Mouse (Mus musculus) MEL (cell line): ENCODE data around the gene Tas2r119.

Experiments
- CTCF ChIP-seq, 3 experiments: IDR thresholded peaks in 2 of 3; conservative IDR thresholded peaks in 1 of 3; 2 replicates each; pipeline ENCODE4 v1.5.1; 2011 to 2012; ENCODE audit warnings: low read length in 3 of 3, low read depth in 2 of 3, mild to moderate bottlenecking in 2 of 3, improper control_type of control experiment in 1 of 3, inconsistent platforms in 1 of 3, mixed read lengths in 1 of 3, moderate library complexity in 1 of 3; ENCODE audit not compliant: control insufficient read depth in 1 of 3, insufficient read depth in 1 of 3, poor library complexity in 1 of 3, severe bottlenecking in 1 of 3
- EP300 ChIP-seq, 2 experiments: IDR thresholded peaks; 2 replicates each; pipeline ENCODE4 v1.6.1; 2011; ENCODE audit warnings: improper control_type of control experiment in 2 of 2, low read length in 2 of 2, low read depth in 1 of 2, mild to moderate bottlenecking in 1 of 2
- GATA1 ChIP-seq: IDR thresholded peaks from 2 replicates; pipeline ENCODE4 v1.6.1; 2011; ENCODE audit warnings: low read depth, low read length, improper control_type of control experiment
- MYC ChIP-seq: IDR thresholded peaks from 2 replicates; pipeline ENCODE4 v1.6.1; 2011; ENCODE audit warnings: low read depth, mild to moderate bottlenecking, low read length, improper control_type of control experiment, moderate library complexity
- NELFE ChIP-seq: IDR thresholded peaks from 2 replicates; pipeline ENCODE4 v1.6.1; 2011; ENCODE audit warnings: low read depth, low read length, improper control_type of control experiment
- POLR2A ChIP-seq, 2 experiments: IDR thresholded peaks; 2 replicates each; pipeline ENCODE4 v1.6.1; 2011 to 2012; ENCODE audit warnings: low read length in 2 of 2, mild to moderate bottlenecking in 2 of 2, control low read depth in 1 of 2, improper control_type of control experiment in 1 of 2, low read depth in 1 of 2, moderate library complexity in 1 of 2; ENCODE audit not compliant: control insufficient read depth in 1 of 2, insufficient read depth in 1 of 2, poor library complexity in 1 of 2
- RCOR1 ChIP-seq: IDR thresholded peaks from 2 replicates; pipeline ENCODE4 v1.6.1; 2012; ENCODE audit warnings: low read depth, mild to moderate bottlenecking, inconsistent platforms, low read length, improper control_type of control experiment
- SMC3 ChIP-seq: IDR thresholded peaks from 2 replicates; pipeline ENCODE4 v1.6.1; 2011; ENCODE audit warnings: low read depth, low read length, improper control_type of control experiment
- TBP ChIP-seq: IDR thresholded peaks from 2 replicates; pipeline ENCODE4 v1.8.0; 2011; ENCODE audit warnings: low read depth, low read length, improper control_type of control experiment
- UBTF ChIP-seq: IDR thresholded peaks from 2 replicates; pipeline ENCODE4 v1.6.1; 2012; ENCODE audit warnings: low read depth, mild to moderate bottlenecking, inconsistent platforms, low read length, improper control_type of control experiment, moderate library complexity, borderline replicate concordance; ENCODE audit not compliant: insufficient read depth
- ZKSCAN1 ChIP-seq: IDR thresholded peaks from 2 replicates; pipeline ENCODE4 v1.6.1; 2012; ENCODE audit warnings: low read depth, mild to moderate bottlenecking, inconsistent platforms, low read length, improper control_type of control experiment, moderate library complexity

DNA sequence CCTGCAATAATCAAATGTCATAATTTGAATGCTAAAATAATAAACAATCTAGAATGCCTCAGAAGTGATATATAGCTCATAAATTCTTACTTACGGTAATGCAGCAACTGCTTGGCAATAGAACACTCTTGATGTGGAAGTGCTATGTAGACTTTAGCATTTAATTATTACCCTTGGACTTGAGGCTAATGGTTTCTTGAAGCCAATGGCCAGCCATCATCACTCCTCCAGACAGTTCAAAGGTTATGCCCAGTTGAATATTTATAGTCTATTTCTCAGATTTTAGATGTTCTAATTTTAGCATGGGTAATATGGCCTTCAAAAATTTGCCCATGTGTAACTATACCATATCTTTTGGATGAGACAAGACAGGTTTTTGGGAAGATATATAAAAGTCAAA, 4.9 kb downstream of the Tas2r119 start:
- TF ChIP-seq RCOR1 (no peak), POLR2A (IDR thresholded peaks at IDR 0.05; ENCODE audit: control insufficient read depth in 1 of 2, insufficient read depth in 1 of 2, low read depth in 1 of 2, low read length in 2 of 2, poor library complexity in 1 of 2) (no peak), TBP (no peak), CTCF (IDR thresholded peaks at IDR 0.05 in 2 of 3, conservative IDR thresholded peaks at IDR 0.05 in 1 of 3; ENCODE audit: control insufficient read depth in 1 of 3, insufficient read depth in 1 of 3, low read depth in 2 of 3, low read length in 3 of 3, poor library complexity in 1 of 3, severe bottlenecking in 1 of 3) (no peak), NELFE (no peak), UBTF (no peak), MYC (no peak), SMC3 (no peak), EP300 (IDR thresholded peaks at IDR 0.05; ENCODE audit: low read depth in 1 of 2, low read length in 2 of 2) (no peak), ZKSCAN1 (no peak), GATA1 (no peak)
